Mouse (Mus musculus): ENCODE measurements around the gene Stt3b. TPM values are rescaled to one million over a fixed set of nuclear protein-coding genes. Genes with fewer than 3 reads are reported as not detected.

Gene Stt3b
- polyA plus RNA-seq, 1 experiment, result 120 TPM

- Histone ChIP-seq H3K9me3 (replicated peaks; ENCODE audit: control insufficient read depth, insufficient read depth, low read length, poor library complexity, severe bottlenecking) (no peaks in the 10 kb centered on the region), H3K4me1 (ENCODE audit: control insufficient read depth, insufficient read depth, low read length) (no peaks in the 10 kb centered on the region), H3K9ac (ENCODE audit: low read depth, poor library complexity, severe bottlenecking) (no peak overlapping the region), H3K27ac (ENCODE audit: insufficient read depth, low read length) (no peak overlapping the region), H3K36me3 (ENCODE audit: control insufficient read depth, insufficient read depth, low read length, poor library complexity, severe bottlenecking) (no peaks in the 10 kb centered on the region), H3K27me3 (ENCODE audit: control insufficient read depth, insufficient read depth, low read length, poor library complexity, severe bottlenecking) (no peaks in the 10 kb centered on the region), H3K4me3 (ENCODE audit: low read depth, low read length) (no peak overlapping the region)
- TF ChIP-seq POLR2A (IDR thresholded peaks at IDR 0.05; ENCODE audit: insufficient read depth, low read length), result no peak
- no peak for TF ChIP-seq EP300 (IDR thresholded peaks at IDR 0.05; ENCODE audit: insufficient read depth, low read depth, low read length)
- TF ChIP-seq CTCF (IDR thresholded peaks at IDR 0.05; ENCODE audit: low read depth, low read length), result no peak
These were observed 75.7 kb downstream of the Stt3b start for GRCm38 (mm10) chr9:115234561-115234960.

- no peak for TF ChIP-seq CTCF (IDR thresholded peaks at IDR 0.05; ENCODE audit: low read depth, low read length)
- TF ChIP-seq EP300 (IDR thresholded peaks at IDR 0.05; ENCODE audit: insufficient read depth, low read depth, low read length), result no peak
- TF ChIP-seq POLR2A (IDR thresholded peaks at IDR 0.05; ENCODE audit: insufficient read depth, low read length), result no peak
- no peaks in the 10 kb centered on the region for H3K9me3 ChIP-seq (replicated peaks; ENCODE audit: control insufficient read depth, insufficient read depth, low read length, poor library complexity, severe bottlenecking)
- no peaks in the 10 kb centered on the region for H3K27me3 ChIP-seq (ENCODE audit: control insufficient read depth, insufficient read depth, low read length, poor library complexity, severe bottlenecking)
- no peaks in the 10 kb centered on the region for H3K4me1 ChIP-seq (ENCODE audit: control insufficient read depth, insufficient read depth, low read length)
- H3K9ac ChIP-seq (ENCODE audit: low read depth, poor library complexity, severe bottlenecking), result no peak overlapping the region
- H3K36me3 ChIP-seq (ENCODE audit: control insufficient read depth, insufficient read depth, low read length, poor library complexity, severe bottlenecking), result no peaks in the 10 kb centered on the region
- no peak overlapping the region for H3K27ac ChIP-seq (ENCODE audit: insufficient read depth, low read length)
- H3K4me3 ChIP-seq (ENCODE audit: low read depth, low read length), result no peak overlapping the region
These were observed 76.5 kb downstream of the Stt3b start for GRCm38 (mm10) chr9:115233721-115234120.

- H3K4me1 ChIP-seq (ENCODE audit: control insufficient read depth, insufficient read depth, low read length), result no peaks in the 10 kb centered on the region
These were observed 78.7 kb downstream of the Stt3b start for GRCm38 (mm10) chr9:115231476-115231875.

GRCm38 (mm10) chr9:115230141-115230540, 80.1 kb downstream of the Stt3b start:
- no peaks in the 10 kb centered on the region for H3K36me3 ChIP-seq (ENCODE audit: control insufficient read depth, insufficient read depth, low read length, poor library complexity, severe bottlenecking)
- TF ChIP-seq CTCF (IDR thresholded peaks at IDR 0.05; ENCODE audit: low read depth, low read length) (no peak), EP300 (IDR thresholded peaks at IDR 0.05; ENCODE audit: insufficient read depth, low read depth, low read length) (no peak), POLR2A (IDR thresholded peaks at IDR 0.05; ENCODE audit: insufficient read depth, low read length) (no peak)
- no peaks in the 10 kb centered on the region for H3K27me3 ChIP-seq (ENCODE audit: control insufficient read depth, insufficient read depth, low read length, poor library complexity, severe bottlenecking)
- H3K4me3 ChIP-seq (ENCODE audit: low read depth, low read length), result no peak overlapping the region
- H3K4me1 ChIP-seq (ENCODE audit: control insufficient read depth, insufficient read depth, low read length), result no peaks in the 10 kb centered on the region
- no peak overlapping the region for H3K9ac ChIP-seq (ENCODE audit: low read depth, poor library complexity, severe bottlenecking)
- H3K9me3 ChIP-seq (replicated peaks; ENCODE audit: control insufficient read depth, insufficient read depth, low read length, poor library complexity, severe bottlenecking), result no peaks in the 10 kb centered on the region
- H3K27ac ChIP-seq (ENCODE audit: insufficient read depth, low read length), result no peak overlapping the region

More at GRCm38 (mm10) chr9:115231476-115231875, 78.7 kb downstream of the Stt3b start:
- TF ChIP-seq EP300 (IDR thresholded peaks at IDR 0.05; ENCODE audit: insufficient read depth, low read depth, low read length) (no peak), POLR2A (IDR thresholded peaks at IDR 0.05; ENCODE audit: insufficient read depth, low read length) (no peak), CTCF (IDR thresholded peaks at IDR 0.05; ENCODE audit: low read depth, low read length) (no peak)
- H3K27ac ChIP-seq (ENCODE audit: insufficient read depth, low read length), result no peak overlapping the region
- no peaks in the 10 kb centered on the region for H3K9me3 ChIP-seq (replicated peaks; ENCODE audit: control insufficient read depth, insufficient read depth, low read length, poor library complexity, severe bottlenecking)
- H3K27me3 ChIP-seq (ENCODE audit: control insufficient read depth, insufficient read depth, low read length, poor library complexity, severe bottlenecking), result no peaks in the 10 kb centered on the region
- no peak overlapping the region for H3K9ac ChIP-seq (ENCODE audit: low read depth, poor library complexity, severe bottlenecking)
- H3K4me3 ChIP-seq (ENCODE audit: low read depth, low read length), result no peak overlapping the region
- H3K36me3 ChIP-seq (ENCODE audit: control insufficient read depth, insufficient read depth, low read length, poor library complexity, severe bottlenecking), result no peaks in the 10 kb centered on the region

GRCm38 (mm10) chr9:115229676-115230075, 80.5 kb downstream of the Stt3b start:
- H3K36me3 ChIP-seq (ENCODE audit: control insufficient read depth, insufficient read depth, low read length, poor library complexity, severe bottlenecking), result no peaks in the 10 kb centered on the region
- H3K4me1 ChIP-seq (ENCODE audit: control insufficient read depth, insufficient read depth, low read length), result no peaks in the 10 kb centered on the region
- no peak overlapping the region for H3K27ac ChIP-seq (ENCODE audit: insufficient read depth, low read length)
- TF ChIP-seq EP300 (IDR thresholded peaks at IDR 0.05; ENCODE audit: insufficient read depth, low read depth, low read length), result no peak
- no peak for TF ChIP-seq POLR2A (IDR thresholded peaks at IDR 0.05; ENCODE audit: insufficient read depth, low read length)
- no peak for TF ChIP-seq CTCF (IDR thresholded peaks at IDR 0.05; ENCODE audit: low read depth, low read length)
- H3K4me3 ChIP-seq (ENCODE audit: low read depth, low read length), result no peak overlapping the region
- no peaks in the 10 kb centered on the region for H3K27me3 ChIP-seq (ENCODE audit: control insufficient read depth, insufficient read depth, low read length, poor library complexity, severe bottlenecking)
- H3K9me3 ChIP-seq (replicated peaks; ENCODE audit: control insufficient read depth, insufficient read depth, low read length, poor library complexity, severe bottlenecking), result no peaks in the 10 kb centered on the region
- no peak overlapping the region for H3K9ac ChIP-seq (ENCODE audit: low read depth, poor library complexity, severe bottlenecking)

GRCm38 (mm10) chr9:115229145-115229544, 81.1 kb downstream of the Stt3b start:
- Histone ChIP-seq H3K9me3 (replicated peaks; ENCODE audit: control insufficient read depth, insufficient read depth, low read length, poor library complexity, severe bottlenecking) (no peaks in the 10 kb centered on the region), H3K27ac (ENCODE audit: insufficient read depth, low read length) (no peak overlapping the region), H3K4me1 (ENCODE audit: control insufficient read depth, insufficient read depth, low read length) (no peaks in the 10 kb centered on the region), H3K4me3 (ENCODE audit: low read depth, low read length) (no peak overlapping the region), H3K9ac (ENCODE audit: low read depth, poor library complexity, severe bottlenecking) (no peak overlapping the region), H3K36me3 (ENCODE audit: control insufficient read depth, insufficient read depth, low read length, poor library complexity, severe bottlenecking) (no peaks in the 10 kb centered on the region), H3K27me3 (ENCODE audit: control insufficient read depth, insufficient read depth, low read length, poor library complexity, severe bottlenecking) (no peaks in the 10 kb centered on the region)
- no peak for TF ChIP-seq POLR2A (IDR thresholded peaks at IDR 0.05; ENCODE audit: insufficient read depth, low read length)
- no peak for TF ChIP-seq CTCF (IDR thresholded peaks at IDR 0.05; ENCODE audit: low read depth, low read length)
- TF ChIP-seq EP300 (IDR thresholded peaks at IDR 0.05; ENCODE audit: insufficient read depth, low read depth, low read length), result no peak

Measured in ES-Bruce4 (cell line).